Mouse (Mus musculus): ENCODE data around the gene Stk11. TPM values are rescaled to one million over a fixed set of nuclear protein-coding genes. Genes with fewer than 3 reads are reported as not detected.

Stk11 gene
- total RNA-seq, 2 experiments from 2014 or later: 108 to 109 TPM

Other genes with a start within 250 kb of the Stk11 start
- 1 to 10 TPM; 2.2 to 2.3 TPM for gene Prtn3, start 241.3 kb upstream of the Stk11 start, total RNA-seq (2021)
- gene Plppr3, start 241.2 kb upstream of the Stk11 start, total RNA-seq (2021): 10 to 100 TPM; 55.6 to 58.0 TPM
- gene Elane, start 229.6 kb upstream of the Stk11 start, total RNA-seq (2021): not detected
- not detected for gene Cfd, start 224.9 kb upstream of the Stk11 start, total RNA-seq (2021)
- 10 to 100 TPM; 48.6 to 63.7 TPM for gene Med16, start 206.9 kb upstream of the Stk11 start, total RNA-seq (2021)
- not detected for gene Gm26602, start 204.9 kb upstream of the Stk11 start, total RNA-seq (2021)
- 10 to 100 TPM in 1 of 2 experiments, 1 to 10 TPM in 1; 5.3 to 10.3 TPM for gene Kiss1r, start 198.8 kb upstream of the Stk11 start, total RNA-seq (2021)
- gene R3hdm4, start 194.6 kb upstream of the Stk11 start, total RNA-seq (2021): 100 to 1,000 TPM; 307 to 318 TPM
- gene Arid3a, start 188.8 kb upstream of the Stk11 start, total RNA-seq (2021): 1 to 10 TPM; 5.6 to 7.2 TPM
- 10 to 100 TPM; 45.3 to 46.5 TPM for gene Wdr18, start 155.7 kb upstream of the Stk11 start, total RNA-seq (2021)
- under 1 TPM; 0.14 to 0.16 TPM for gene Grin3b, start 145.1 kb upstream of the Stk11 start, total RNA-seq (2021)
- gene Tmem259, start 131.5 kb upstream of the Stk11 start, total RNA-seq (2021): 100 to 1,000 TPM; 112 to 113 TPM
- gene Cnn2, start 127.2 kb upstream of the Stk11 start, total RNA-seq (2021): 1 to 10 TPM; 6.7 to 8.0 TPM
- gene Abca7, start 119.3 kb upstream of the Stk11 start, total RNA-seq (2021): 10 to 100 TPM; 13.0 to 13.7 TPM
- gene Arhgap45, start 99.2 kb upstream of the Stk11 start, total RNA-seq (2021): 1 to 10 TPM; 3.7 to 4.1 TPM
- 10 to 100 TPM; 73.6 to 75.2 TPM for gene Polr2e, start 76.0 kb upstream of the Stk11 start, total RNA-seq (2021)
- 100 to 1,000 TPM; 554 to 575 TPM for gene Gpx4, start 68.6 kb upstream of the Stk11 start, total RNA-seq (2021)
- 10 to 100 TPM; 16.8 to 18.8 TPM for gene Sbno2, start 10.2 kb upstream of the Stk11 start, total RNA-seq (2021)
- gene Atp5d, start 22.8 kb downstream of the Stk11 start, total RNA-seq (2021): 100 to 1,000 TPM; 367 to 371 TPM
- gene Cbarp, start 25.0 kb downstream of the Stk11 start, total RNA-seq (2021): 100 to 1,000 TPM; 418 to 437 TPM
- 100 to 1,000 TPM; 105 TPM for gene Midn, start 32.5 kb downstream of the Stk11 start, total RNA-seq (2021)
- gene Cirbp, start 50.2 kb downstream of the Stk11 start, total RNA-seq (2021): 10 to 100 TPM; 89.7 to 94.6 TPM
- 1 to 10 TPM; 6.8 to 7.0 TPM for gene 1600002K03Rik, start 57.1 kb downstream of the Stk11 start, total RNA-seq (2021)
- gene Efna2, start 63.7 kb downstream of the Stk11 start, total RNA-seq (2021): 1 to 10 TPM; 7.0 to 8.2 TPM
- gene Mum1, start 110.6 kb downstream of the Stk11 start, total RNA-seq (2021): 10 to 100 TPM; 32.2 to 39.3 TPM
- 100 to 1,000 TPM; 219 to 232 TPM for gene Ndufs7, start 133.3 kb downstream of the Stk11 start, total RNA-seq (2021)
- gene Gamt, start 145.2 kb downstream of the Stk11 start, total RNA-seq (2021): 10 to 100 TPM; 16.2 to 21.2 TPM
- 10 to 100 TPM; 75.6 to 81.7 TPM for gene Dazap1, start 145.7 kb downstream of the Stk11 start, total RNA-seq (2021)
- gene Rps15, start 176.7 kb downstream of the Stk11 start, total RNA-seq (2021): 1,000 to 10,000 TPM in 1 of 2 experiments, 100 to 1,000 TPM in 1; 965 to 1,061 TPM
- 100 to 1,000 TPM; 106 to 109 TPM for gene Apc2, start 180.2 kb downstream of the Stk11 start, total RNA-seq (2021)
- gene 2310011J03Rik, start 204.7 kb downstream of the Stk11 start, total RNA-seq (2021): 10 to 100 TPM; 25.1 to 28.5 TPM
- gene Pcsk4, start 213.7 kb downstream of the Stk11 start, total RNA-seq (2021): 1 to 10 TPM; 4.8 to 6.9 TPM
- gene Reep6, start 214.2 kb downstream of the Stk11 start, total RNA-seq (2021): 10 to 100 TPM; 13.4 to 13.5 TPM
- gene Adamtsl5, start 232.6 kb downstream of the Stk11 start, total RNA-seq (2021): 10 to 100 TPM in 1 of 2 experiments, 1 to 10 TPM in 1; 8.8 to 10.4 TPM
- 10 to 100 TPM; 25.8 to 34.6 TPM for gene Plk5, start 240.7 kb downstream of the Stk11 start, total RNA-seq (2021)